Mouse (Mus musculus): ENCODE data around the gene Ncf2.

DNA sequence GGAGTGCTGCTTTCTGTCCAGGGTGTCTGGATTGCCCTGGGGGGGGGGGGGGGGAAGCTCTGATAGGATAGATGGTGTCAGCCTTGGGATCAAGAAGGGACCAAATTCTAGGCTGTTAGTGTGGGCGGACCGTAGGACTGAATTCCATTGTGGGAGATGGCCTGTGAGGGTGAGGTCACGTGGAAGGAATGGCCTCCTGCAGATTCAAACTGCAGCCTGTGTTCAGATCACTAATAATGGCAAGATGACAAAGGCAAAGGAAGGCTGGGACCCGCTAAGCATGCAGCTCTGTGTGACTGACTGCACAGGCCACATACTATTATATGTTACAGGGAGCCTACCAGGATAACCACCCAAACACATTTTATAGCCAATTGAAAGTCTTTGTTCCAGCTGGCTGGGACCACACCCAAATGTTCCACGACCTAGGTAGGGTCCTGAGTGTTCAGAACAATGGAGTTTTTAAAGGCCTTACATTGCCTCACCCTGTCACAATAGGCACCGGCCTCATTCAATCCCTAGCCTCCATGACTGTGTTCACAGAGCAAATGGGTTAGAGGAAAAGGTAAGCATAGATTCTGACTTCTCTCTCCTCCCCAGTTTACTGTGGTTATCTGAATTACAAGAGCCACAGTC lies 6.4 kb upstream of the Ncf2 start:
- TF ChIP-seq CTCF (IDR thresholded peaks at IDR 0.05; ENCODE audit: low read depth, low read length), result no peak
- no peak for TF ChIP-seq POLR2A (IDR thresholded peaks at IDR 0.05; ENCODE audit: insufficient read depth, low read length)
- no peak; the same call in 1 of the 2 replicates for TF ChIP-seq EP300 (IDR thresholded peaks at IDR 0.05; ENCODE audit: insufficient read depth, low read depth, low read length)

Measured in ES-Bruce4 (cell line).